Comparison of ENCODE assay signal across 9 mouse cellular contexts in genomic region chr19:7274326-7274990, GRCm38 (mm10). TPM values are rescaled to one million over a fixed set of nuclear protein-coding genes. Genes with fewer than 3 reads are reported as not detected.
DNase-seq lines count a peak whose midpoint lies in the region; ATAC-seq and TF ChIP-seq lines count a peak whose summit lies in the region.
"Had no signal": no experiment of that assay in that cellular context is flagged by ENCODE, and none has a peak within 500 bp of the region (broad histone marks: within the 10 kb centered on the region; RNA-seq: fewer than 3 reads in every experiment).

No protein-coding gene starts in this region.

- peaks cover 16% of the 10 kb centered on the region for H3K4me1 ChIP-seq in intestine, embryonic 16.5 days (ENCODE audit: control insufficient read depth, insufficient read depth, low read length)
- peaks cover under 1% of the 10 kb centered on the region; the same call in 1 of the 2 replicates for H3K4me1 ChIP-seq in intestine, postnatal 0 days (replicated peaks; ENCODE audit: control insufficient read depth, insufficient read depth, low read length)
- H3K4me1 ChIP-seq in embryonic facial prominence, embryonic 14.5 days (ENCODE audit: control insufficient read depth, insufficient read depth, low read length), result peaks cover 22% of the 10 kb centered on the region
- peaks cover 9% of the 10 kb centered on the region for H3K4me1 ChIP-seq in liver, embryonic 11.5 days (replicated peaks; ENCODE audit: control insufficient read depth, insufficient read depth, low read length)

- 0 out of 2 replicates have a peak overlapping the region, but pooled peaks have one; percentile 1 for H3K9ac ChIP-seq in intestine, embryonic 16.5 days (ENCODE audit: low read depth, low read length)
- no peak overlapping the region for H3K9ac ChIP-seq in intestine, postnatal 0 days (ENCODE audit: low read depth, low read length)
- peak overlapping the region; percentile 25; the same call in 1 of the 2 replicates for H3K9ac ChIP-seq in embryonic facial prominence, embryonic 14.5 days (ENCODE audit: low read depth, low read length)
- no peak overlapping the region for H3K9ac ChIP-seq in liver, embryonic 11.5 days (ENCODE audit: low read depth, low read length)

- no peak for ATAC-seq in intestine, embryonic 16.5 days
- ATAC-seq in intestine, postnatal 0 days, result no peak
- ATAC-seq in embryonic facial prominence, embryonic 14.5 days (ENCODE audit: low read depth), result no peak
- no peak for ATAC-seq in erythroid progenitor cell, adult 5-6 weeks (replicated peaks; ENCODE audit: low FRiP score, poor library complexity, severe bottlenecking)
- ATAC-seq in liver, embryonic 11.5 days (replicated peaks; ENCODE audit: low FRiP score), result no peak

- H3K4me2 ChIP-seq in intestine, embryonic 16.5 days (ENCODE audit: low read depth, low read length), result no peak overlapping the region
- no peak overlapping the region for H3K4me2 ChIP-seq in intestine, postnatal 0 days (replicated peaks; ENCODE audit: low read depth)
- H3K4me2 ChIP-seq in embryonic facial prominence, embryonic 14.5 days (ENCODE audit: low read depth, low read length), result no peak overlapping the region
- H3K4me2 ChIP-seq in liver, embryonic 11.5 days, result no peak overlapping the region

- WGBS in intestine, embryonic 16.5 days, result 74% methylated on average over 13 of the region's 13 CpGs
- 87% methylated on average over 13 of the region's 13 CpGs for WGBS in intestine, postnatal 0 days
- 73% methylated on average over 10 of the region's 13 CpGs for WGBS in embryonic facial prominence, embryonic 14.5 days
- WGBS in liver, embryonic 11.5 days, result 78% methylated on average over 13 of the region's 13 CpGs

- H3K27ac ChIP-seq in intestine, embryonic 16.5 days (ENCODE audit: low read length), result no peak overlapping the region
- H3K27ac ChIP-seq in intestine, postnatal 0 days (ENCODE audit: low read depth, low read length), result no peak overlapping the region; the same call in 1 of the 2 replicates
- peak overlapping the region; percentile 63 for H3K27ac ChIP-seq in embryonic facial prominence, embryonic 14.5 days (replicated peaks; ENCODE audit: low read depth, low read length)
- H3K27ac ChIP-seq in liver, embryonic 11.5 days (ENCODE audit: low read depth, low read length), result no peak overlapping the region

- peak; percentile 46 for DNase-seq in R1 (ENCODE audit: low read depth, low spot score)
- DNase-seq in embryonic facial prominence, embryonic 14.5 days (ENCODE audit: low spot score), result no peak
- DNase-seq in induced T-regulatory cell, adult 2 months (ENCODE audit: low read depth), result peak; percentile 41
- peak; percentile 34 for DNase-seq in right cerebral cortex, postnatal 14 days
- no peak for DNase-seq in liver, embryonic 11.5 days (ENCODE audit: low spot score)

- no peaks in the 10 kb centered on the region for H3K27me3 ChIP-seq in intestine, embryonic 16.5 days (replicated peaks; ENCODE audit: control insufficient read depth, insufficient read depth, low read length)
- no peaks in the 10 kb centered on the region for H3K27me3 ChIP-seq in intestine, postnatal 0 days (replicated peaks; ENCODE audit: control insufficient read depth, insufficient read depth, low read length)
- H3K27me3 ChIP-seq in embryonic facial prominence, embryonic 14.5 days (replicated peaks; ENCODE audit: control insufficient read depth, insufficient read depth, low read length), result no peaks in the 10 kb centered on the region
- H3K27me3 ChIP-seq in liver, embryonic 11.5 days (replicated peaks; ENCODE audit: control insufficient read depth, insufficient read depth, low read length), result no peaks in the 10 kb centered on the region

- peaks cover 26% of the 10 kb centered on the region for H3K36me3 ChIP-seq in intestine, embryonic 16.5 days (ENCODE audit: control insufficient read depth, insufficient read depth, low read length)
- peaks cover 43% of the 10 kb centered on the region for H3K36me3 ChIP-seq in intestine, postnatal 0 days (ENCODE audit: control insufficient read depth, insufficient read depth)
- H3K36me3 ChIP-seq in embryonic facial prominence, embryonic 14.5 days (ENCODE audit: control insufficient read depth, insufficient read depth, low read length), result peaks cover 89% of the 10 kb centered on the region
- H3K36me3 ChIP-seq in liver, embryonic 11.5 days (ENCODE audit: control insufficient read depth, insufficient read depth, low read length), result peaks cover 45% of the 10 kb centered on the region

- H3K4me3 ChIP-seq in intestine, embryonic 16.5 days (ENCODE audit: low read length), result no peak overlapping the region
- no peak overlapping the region for H3K4me3 ChIP-seq in intestine, postnatal 0 days (ENCODE audit: low read depth, low read length)
- no peak overlapping the region for H3K4me3 ChIP-seq in embryonic facial prominence, embryonic 14.5 days (ENCODE audit: low read depth, low read length)
- no peak overlapping the region for H3K4me3 ChIP-seq in liver, embryonic 11.5 days (ENCODE audit: low read depth, low read length)

- H3K9me3 ChIP-seq in intestine, embryonic 16.5 days (ENCODE audit: control insufficient read depth, low read length), result no peaks in the 10 kb centered on the region
- no peaks in the 10 kb centered on the region for H3K9me3 ChIP-seq in intestine, postnatal 0 days (ENCODE audit: control insufficient read depth)
- H3K9me3 ChIP-seq in embryonic facial prominence, embryonic 14.5 days (ENCODE audit: control insufficient read depth, low read length), result no peaks in the 10 kb centered on the region
- H3K9me3 ChIP-seq in liver, embryonic 11.5 days (ENCODE audit: control insufficient read depth, low read length), result no peaks in the 10 kb centered on the region
- H3K9me3 ChIP-seq: G1E had no signal

- no peak for TF ChIP-seq CTCF in intestine, postnatal 0 days (IDR thresholded peaks at IDR 0.05; ENCODE audit: low read depth)

RNA-seq across cellular contexts. Expression of gene Rcor2, which starts 7.3 kb away (rescaled TPM):
- polyA plus RNA-seq in intestine, embryonic 16.5 days (2015; fragmentation: Nextera tagmentation; extraction: Ambion mirVana), result 6.5 and 9.0 TPM in 2 replicates
- 1.5 and 2.2 TPM in 2 replicates for polyA plus RNA-seq in intestine, postnatal 0 days (2015; fragmentation: Nextera tagmentation; extraction: Ambion mirVana)
- polyA plus RNA-seq in embryonic facial prominence, embryonic 14.5 days (2014; fragmentation: Nextera tagmentation; extraction: Ambion mirVana), result 10.8 and 11.7 TPM in 2 replicates
- 2.2 TPM in 1 of 2 replicates, not detected in the other for total RNA-seq in erythroid progenitor cell, adult 5-6 weeks (2015; ENCODE audit: low replicate concordance)
- total RNA-seq in erythroid progenitor cell, adult 5-6 weeks (2017; ENCODE audit: low replicate concordance), result 0.53 TPM in 1 of 2 replicates, not detected in the other
- 7.5 and 8.7 TPM in 2 replicates for polyA plus RNA-seq in liver, embryonic 11.5 days (2014; fragmentation: Nextera tagmentation; extraction: Ambion mirVana)

RNA-seq across cellular contexts. Expression of gene Naa40, which starts 33.5 kb away (rescaled TPM):
- polyA plus RNA-seq in intestine, embryonic 16.5 days (2015; fragmentation: Nextera tagmentation; extraction: Ambion mirVana), result 48.4 and 51.9 TPM in 2 replicates
- polyA plus RNA-seq in intestine, postnatal 0 days (2015; fragmentation: Nextera tagmentation; extraction: Ambion mirVana), result 18.6 and 19.7 TPM in 2 replicates
- 47.8 and 48.4 TPM in 2 replicates for polyA plus RNA-seq in embryonic facial prominence, embryonic 14.5 days (2014; fragmentation: Nextera tagmentation; extraction: Ambion mirVana)
- total RNA-seq in erythroid progenitor cell, adult 5-6 weeks (2015; ENCODE audit: low replicate concordance), result 35.6 and 47.2 TPM in 2 replicates
- total RNA-seq in erythroid progenitor cell, adult 5-6 weeks (2017; ENCODE audit: low replicate concordance), result 44.8 and 57.3 TPM in 2 replicates
- 70.7 and 76.0 TPM in 2 replicates for polyA plus RNA-seq in liver, embryonic 11.5 days (2014; fragmentation: Nextera tagmentation; extraction: Ambion mirVana)

RNA-seq across cellular contexts. Expression of gene Cox8a, which starts 57.0 kb away (rescaled TPM):
- polyA plus RNA-seq in intestine, embryonic 16.5 days (2015; fragmentation: Nextera tagmentation; extraction: Ambion mirVana), result 1,467 and 1,508 TPM in 2 replicates
- polyA plus RNA-seq in intestine, postnatal 0 days (2015; fragmentation: Nextera tagmentation; extraction: Ambion mirVana), result 2,194 and 2,204 TPM in 2 replicates
- 995 and 1,073 TPM in 2 replicates for polyA plus RNA-seq in embryonic facial prominence, embryonic 14.5 days (2014; fragmentation: Nextera tagmentation; extraction: Ambion mirVana)
- 226 and 267 TPM in 2 replicates for total RNA-seq in erythroid progenitor cell, adult 5-6 weeks (2015; ENCODE audit: low replicate concordance)
- 106 and 241 TPM in 2 replicates for total RNA-seq in erythroid progenitor cell, adult 5-6 weeks (2017; ENCODE audit: low replicate concordance)
- polyA plus RNA-seq in liver, embryonic 11.5 days (2014; fragmentation: Nextera tagmentation; extraction: Ambion mirVana), result 1,017 and 1,108 TPM in 2 replicates

Comparison
In these comparisons a context has a peak if more than half of its experiments do, and no peak if none do; other contexts are left out.
1. H3K9ac ChIP-seq: peak in intestine, embryonic 16.5 days (single experiment) and embryonic facial prominence, embryonic 14.5 days (single experiment); none in intestine, postnatal 0 days (single experiment) and liver, embryonic 11.5 days (single experiment).
2. DNase-seq: peak in R1 (single experiment), induced T-regulatory cell, adult 2 months (single experiment) and right cerebral cortex, postnatal 14 days (single experiment); none in embryonic facial prominence, embryonic 14.5 days (single experiment) and liver, embryonic 11.5 days (single experiment).